Mouse (Mus musculus) telencephalon, adult 2 months (tissue): Measurements from ENCODE around the gene Scel.

Experiments
- DNase-seq: peaks from one replicate; pipeline ENCODE4 v3.0.0-alpha.2; 2011; ENCODE audit warnings: low read depth, low spot score

Gene Scel

GRCm38 (mm10) chr14:103571598-103572320 lies 58.6 kb downstream of the Scel start:
- no peak for DNase-seq

- no peak for DNase-seq
These were observed 62.7 kb downstream of the Scel start for GRCm38 (mm10) chr14:103575854-103576253.

GRCm38 (mm10) chr14:103577011-103577410 lies 63.9 kb downstream of the Scel start:
- DNase-seq, result no peak

GRCm38 (mm10) chr14:103586662-103587061 lies 73.5 kb downstream of the Scel start:
- no peak for DNase-seq

GRCm38 (mm10) chr14:103587208-103587900 lies 74.2 kb downstream of the Scel start:
- no peak for DNase-seq

GRCm38 (mm10) chr14:103589819-103590218 lies 76.7 kb downstream of the Scel start:
- DNase-seq, result peak; percentile 28

- peak; percentile 11 for DNase-seq
These were observed 82.7 kb downstream of the Scel start for GRCm38 (mm10) chr14:103595870-103596269.

GRCm38 (mm10) chr14:103608063-103608462 lies 94.9 kb downstream of the Scel start:
- DNase-seq, result no peak

- no peak for DNase-seq
These were observed 100.6 kb downstream of the Scel start for GRCm38 (mm10) chr14:103613573-103614271.

- DNase-seq, result no peak
These were observed 101.1 kb downstream of the Scel start for GRCm38 (mm10) chr14:103614272-103614587.

- DNase-seq, result no peak
These were observed 106.6 kb downstream of the Scel start for GRCm38 (mm10) chr14:103619756-103620155.

GRCm38 (mm10) chr14:103621207-103621606 lies 108.1 kb downstream of the Scel start:
- DNase-seq, result no peak

- DNase-seq, result no peak
These were observed 113.0 kb downstream of the Scel start for GRCm38 (mm10) chr14:103626100-103626499.

- DNase-seq, result peak; percentile 45
These were observed 116.7 kb downstream of the Scel start for GRCm38 (mm10) chr14:103629639-103630364.

- no peak for DNase-seq
These were observed 117.4 kb downstream of the Scel start for GRCm38 (mm10) chr14:103630545-103630944.

- DNase-seq, result no peak
These were observed 130.8 kb downstream of the Scel start for GRCm38 (mm10) chr14:103643933-103644332.

- DNase-seq, result no peak
These were observed 134.8 kb downstream of the Scel start for GRCm38 (mm10) chr14:103647981-103648380.

- peak; percentile 75 for DNase-seq
These were observed 135.6 kb downstream of the Scel start for GRCm38 (mm10) chr14:103648623-103649255.

- DNase-seq, result no peak
These were observed 136.2 kb downstream of the Scel start for GRCm38 (mm10) chr14:103649302-103649701.

- DNase-seq, result peak; percentile 79
These were observed 136.8 kb downstream of the Scel start, which contains the start of gene Slain1 for GRCm38 (mm10) chr14:103649896-103650334. TSS of gene Slain1 (plus strand) at chr14:103650228.

- DNase-seq, result no peak
These were observed 137.4 kb downstream of the Scel start for GRCm38 (mm10) chr14:103650413-103651101.
